17 mouse cellular contexts compared by ENCODE assay signal in genomic region chr17:15040455-15040854, GRCm38 (mm10). TPM values are rescaled to one million over a fixed set of nuclear protein-coding genes. Genes with fewer than 3 reads are reported as not detected.
DNase-seq lines count a peak whose midpoint lies in the region; ATAC-seq and TF ChIP-seq lines count a peak whose summit lies in the region.
"Not testable (repeated sequence)": the region's sequence is repeated elsewhere in the genome, so short reads cannot be mapped to it uniquely, and the experiment has no call there.
"Had no signal": no experiment of that assay in that cellular context is flagged by ENCODE, and none has a peak within 500 bp of the region (broad histone marks: within the 10 kb centered on the region; RNA-seq: fewer than 3 reads in every experiment).

No protein-coding gene starts in this region.

- H3K27me3 ChIP-seq in Patski; liver, embryonic 11.5 days (replicated peaks; ENCODE audit: control insufficient read depth, insufficient read depth, low read length); liver, postnatal 0 days (ENCODE audit: insufficient read depth, low read length); stomach, postnatal 0 days (ENCODE audit: control insufficient read depth, insufficient read depth, low read length): not testable (repeated sequence)

- H3K36me3 ChIP-seq in liver, embryonic 11.5 days (ENCODE audit: control insufficient read depth, insufficient read depth, low read length); liver, postnatal 0 days (replicated peaks; ENCODE audit: insufficient read depth, low read length); stomach, postnatal 0 days (ENCODE audit: control insufficient read depth, insufficient read depth, low read length): not testable (repeated sequence)

- CTCF ChIA-PET in Patski (lab: Charles Lee), result not testable (repeated sequence)

- not testable (repeated sequence) for H3K27ac ChIP-seq in liver, embryonic 11.5 days (ENCODE audit: low read depth, low read length); liver, postnatal 0 days (ENCODE audit: low read depth); stomach, postnatal 0 days (replicated peaks)

- not testable (repeated sequence) for H3K9me3 ChIP-seq in liver, embryonic 11.5 days (ENCODE audit: control insufficient read depth, low read length); liver, postnatal 0 days (ENCODE audit: low read length); stomach, postnatal 0 days (ENCODE audit: control insufficient read depth, low read length)

- no CpG with 5 or more reads among the region's 3 CpGs for WGBS in liver, embryonic 11.5 days
- no CpG with 5 or more reads among the region's 3 CpGs for WGBS in liver, postnatal 0 days (ENCODE audit: insufficient replicate concordance)
- no CpG with 5 or more reads among the region's 3 CpGs for WGBS in stomach, postnatal 0 days

- TF ChIP-seq CTCF in Patski (IDR thresholded peaks at IDR 0.05); liver, postnatal 0 days (IDR thresholded peaks at IDR 0.05; ENCODE audit: low read depth); stomach, postnatal 0 days (IDR thresholded peaks at IDR 0.05; ENCODE audit: low read depth): not testable (repeated sequence)

- POLR2A ChIA-PET in Patski (lab: Charles Lee), result not testable (repeated sequence)

- not testable (repeated sequence) for DNase-seq in Patski (ENCODE audit: low read depth, low spot score); liver, embryonic 11.5 days (ENCODE audit: low spot score); liver, postnatal 0 days; stomach, postnatal 0 days (ENCODE audit: low spot score)

- H3K9ac ChIP-seq in liver, embryonic 11.5 days (ENCODE audit: low read depth, low read length); liver, postnatal 0 days (replicated peaks); stomach, postnatal 0 days (ENCODE audit: low read length): not testable (repeated sequence)

- ATAC-seq in Patski, result peak; percentile 69
- peak; percentile 75 for ATAC-seq in erythroid progenitor cell, adult 5-6 weeks (replicated peaks; ENCODE audit: low FRiP score, poor library complexity, severe bottlenecking)
- ATAC-seq in inflammation-experienced regulatory T-cells, adult 6 months, result peak; percentile 71
- peak; percentile 55 for ATAC-seq in liver, embryonic 11.5 days (replicated peaks; ENCODE audit: low FRiP score)
- ATAC-seq in liver, postnatal 0 days, result peak; percentile 47
- ATAC-seq in monocyte, adult 5-6 weeks (replicated peaks; ENCODE audit: insufficient number of reproducible peaks, low FRiP score, low TSS enrichment, poor library complexity, severe bottlenecking), result peak; percentile 67
- 0 out of 2 replicates have a peak, but pooled peaks have one; percentile 24 for ATAC-seq in stomach, postnatal 0 days (ENCODE audit: low FRiP score, low TSS enrichment)

- H3K4me2 ChIP-seq in liver, embryonic 11.5 days; liver, postnatal 0 days (ENCODE audit: low read depth, low read length); stomach, postnatal 0 days (replicated peaks; ENCODE audit: low read depth): not testable (repeated sequence)

- not testable (repeated sequence) for TF ChIP-seq EP300 in liver, postnatal 0 days (IDR thresholded peaks at IDR 0.05; ENCODE audit: low read depth); stomach, postnatal 0 days (optimal IDR thresholded peaks at IDR 0.05)

- not testable (repeated sequence) for H3K4me3 ChIP-seq in liver, embryonic 11.5 days (ENCODE audit: low read depth, low read length); liver, postnatal 0 days (ENCODE audit: low read depth, low read length); stomach, postnatal 0 days (ENCODE audit: low read depth, low read length)

- not testable (repeated sequence) for H3K4me1 ChIP-seq in liver, embryonic 11.5 days (replicated peaks; ENCODE audit: control insufficient read depth, insufficient read depth, low read length); liver, postnatal 0 days (ENCODE audit: insufficient read depth); stomach, postnatal 0 days (replicated peaks; ENCODE audit: control insufficient read depth, insufficient read depth)

- in situ Hi-C loops in Patski (cut with MboI; ENCODE audit: low pct_unique_long_range_greater_than_20kb), result not testable (repeated sequence)

RNA-seq across cellular contexts. Expression of gene Ermard, which starts 0.6 kb away (rescaled TPM):
- 50.2 TPM for polyA plus RNA-seq in Patski (2021)
- 90.5 and 91.5 TPM in 2 replicates for total RNA-seq in erythroid progenitor cell, adult 5-6 weeks (2015; ENCODE audit: low replicate concordance)
- 43.6 and 72.8 TPM in 2 replicates for total RNA-seq in erythroid progenitor cell, adult 5-6 weeks (2017; ENCODE audit: low replicate concordance)
- 100 to 1,000 TPM in 2 of 3 experiments, 10 to 100 TPM in 1; 86.6 to 207 (median 188) TPM for polyA plus RNA-seq in inflammation-experienced regulatory T-cells, adult 6 months (2017; shearing (Covaris generic))
- 67.2 and 73.1 TPM in 2 replicates for polyA plus RNA-seq in liver, embryonic 11.5 days (2014; fragmentation: Nextera tagmentation; extraction: Ambion mirVana)
- 24.2 and 27.2 TPM in 2 replicates for polyA plus RNA-seq in liver, postnatal 0 days (2015; fragmentation: Nextera tagmentation; extraction: Ambion mirVana)
- total RNA-seq in monocyte, adult 5-6 weeks (2017), result 95.1 to 106 TPM (median 98.2 TPM) in 3 replicates
- polyA plus RNA-seq in stomach, postnatal 0 days (2015; fragmentation: Nextera tagmentation; extraction: Ambion mirVana), result 33.3 and 36.2 TPM in 2 replicates

RNA-seq across cellular contexts. Expression of gene Tcte3, which starts 0.8 kb away (rescaled TPM):
- 0.19 TPM for polyA plus RNA-seq in Patski (2021)
- 14.8 TPM in 1 of 2 replicates, not detected in the other for total RNA-seq in erythroid progenitor cell, adult 5-6 weeks (2015; ENCODE audit: low replicate concordance)
- 4.1 TPM in 1 of 2 replicates, not detected in the other for total RNA-seq in erythroid progenitor cell, adult 5-6 weeks (2017; ENCODE audit: low replicate concordance)
- 1 to 10 TPM; 1.2 to 5.4 (median 5.1) TPM for polyA plus RNA-seq in inflammation-experienced regulatory T-cells, adult 6 months (2017; shearing (Covaris generic))
- polyA plus RNA-seq in liver, embryonic 11.5 days (2014; fragmentation: Nextera tagmentation; extraction: Ambion mirVana), result 3.9 and 4.4 TPM in 2 replicates
- 3.7 and 5.2 TPM in 2 replicates for polyA plus RNA-seq in liver, postnatal 0 days (2015; fragmentation: Nextera tagmentation; extraction: Ambion mirVana)
- total RNA-seq in monocyte, adult 5-6 weeks (2017), result 0.75 to 1.7 TPM in 2 of 3 replicates, not detected in the other
- polyA plus RNA-seq in stomach, postnatal 0 days (2015; fragmentation: Nextera tagmentation; extraction: Ambion mirVana), result 0.79 and 1.3 TPM in 2 replicates
- total RNA-seq: gastrocnemius, adult 2 months; gastrocnemius, postnatal 36 days; left cerebral cortex, postnatal 10 days; midbrain, postnatal 0 days had no signal
- polyA plus RNA-seq: forebrain, embryonic 16.5 days; heart, adult 2 months; heart, postnatal 0 days; hindbrain, embryonic 14.5 days; limb, embryonic 10.5 days; midbrain, embryonic 12.5 days; midbrain, postnatal 0 days had no signal

RNA-seq across cellular contexts. Expression of gene Gm3448, which starts 0.9 kb away (rescaled TPM):
- 1.5 TPM for polyA plus RNA-seq in Patski (2021)
- 2.2 and 2.9 TPM in 2 replicates for total RNA-seq in erythroid progenitor cell, adult 5-6 weeks (2015; ENCODE audit: low replicate concordance)
- total RNA-seq in erythroid progenitor cell, adult 5-6 weeks (2017; ENCODE audit: low replicate concordance), result 2.8 and 11.4 TPM in 2 replicates
- polyA plus RNA-seq in inflammation-experienced regulatory T-cells, adult 6 months (2017; shearing (Covaris generic)), result 1 to 10 TPM in 2 of 3 experiments, under 1 TPM in 1; 0.72 to 3.6 (median 3.2) TPM
- 3.0 and 4.6 TPM in 2 replicates for polyA plus RNA-seq in liver, embryonic 11.5 days (2014; fragmentation: Nextera tagmentation; extraction: Ambion mirVana)
- polyA plus RNA-seq in liver, postnatal 0 days (2015; fragmentation: Nextera tagmentation; extraction: Ambion mirVana), result 3.3 and 5.4 TPM in 2 replicates
- 11.6 to 15.3 TPM (median 14.7 TPM) in 3 replicates for total RNA-seq in monocyte, adult 5-6 weeks (2017)
- polyA plus RNA-seq in stomach, postnatal 0 days (2015; fragmentation: Nextera tagmentation; extraction: Ambion mirVana), result 2.9 and 3.9 TPM in 2 replicates

RNA-seq across cellular contexts. Expression of gene Gm3435, which starts 30.5 kb away (rescaled TPM):
- 4.1 TPM for polyA plus RNA-seq in Patski (2021)
- 5.4 TPM in 1 of 2 replicates, not detected in the other for total RNA-seq in erythroid progenitor cell, adult 5-6 weeks (2015; ENCODE audit: low replicate concordance)
- 0.26 and 5.4 TPM in 2 replicates for total RNA-seq in erythroid progenitor cell, adult 5-6 weeks (2017; ENCODE audit: low replicate concordance)
- polyA plus RNA-seq in inflammation-experienced regulatory T-cells, adult 6 months (2017; shearing (Covaris generic)), result 10 to 100 TPM in 1 of 3 experiments, 1 to 10 TPM in 2; 5.0 to 12.9 (median 8.2) TPM
- 5.4 and 5.6 TPM in 2 replicates for polyA plus RNA-seq in liver, embryonic 11.5 days (2014; fragmentation: Nextera tagmentation; extraction: Ambion mirVana)
- polyA plus RNA-seq in liver, postnatal 0 days (2015; fragmentation: Nextera tagmentation; extraction: Ambion mirVana), result 2.7 and 3.7 TPM in 2 replicates
- total RNA-seq in monocyte, adult 5-6 weeks (2017), result 3.3 to 5.3 TPM (median 3.9 TPM) in 3 replicates
- 5.4 and 5.8 TPM in 2 replicates for polyA plus RNA-seq in stomach, postnatal 0 days (2015; fragmentation: Nextera tagmentation; extraction: Ambion mirVana)

Comparison
In these comparisons a context has a peak if more than half of its experiments do, and no peak if none do; other contexts are left out.
1. ATAC-seq: peak in every context shown above with its lines; median percentile 75 in erythroid progenitor cell, adult 5-6 weeks; 71 in inflammation-experienced regulatory T-cells, adult 6 months; 69 in Patski; 67 in monocyte, adult 5-6 weeks; 55 in liver, embryonic 11.5 days; 47 in liver, postnatal 0 days; 24 in stomach, postnatal 0 days.